Mouse (Mus musculus): ENCODE measurements around the gene Pias1.
A peak's percentile ranks its signal among the peaks of the same experiment; 100 is the strongest.

Gene Pias1

GRCm38 (mm10) chr9:62857719-62858261, 129.9 kb downstream of the Pias1 start, which contains the start of gene Calml4:
Gene Calml4 (plus strand): TSS chr9:62858080.
- DNase-seq (ENCODE audit: low spot score in 2 of 2), result no peak

GRCm38 (mm10) chr9:62857216-62857615, 130.5 kb downstream of the Pias1 start:
- no peak for DNase-seq (ENCODE audit: low spot score in 2 of 2)

GRCm38 (mm10) chr9:62854483-62854882, 133.2 kb downstream of the Pias1 start:
- no peak for DNase-seq (ENCODE audit: low spot score in 2 of 2)

GRCm38 (mm10) chr9:62851571-62851970, 136.2 kb downstream of the Pias1 start:
- DNase-seq (ENCODE audit: low spot score in 2 of 2), result no peak

GRCm38 (mm10) chr9:62848641-62849040, 139.1 kb downstream of the Pias1 start:
- no peak for DNase-seq (ENCODE audit: low spot score in 2 of 2)

GRCm38 (mm10) chr9:62847694-62848093, 140.0 kb downstream of the Pias1 start:
- peak; percentile 78 to 86 for DNase-seq (ENCODE audit: low spot score in 2 of 2)

GRCm38 (mm10) chr9:62844461-62844860, 143.3 kb downstream of the Pias1 start:
- no peak for DNase-seq (ENCODE audit: low spot score in 2 of 2)

GRCm38 (mm10) chr9:62843356-62844024, 144.2 kb downstream of the Pias1 start:
- DNase-seq (ENCODE audit: low spot score in 2 of 2), result no peak

GRCm38 (mm10) chr9:62839172-62839770, 148.5 kb downstream of the Pias1 start:
- DNase-seq (ENCODE audit: low spot score in 2 of 2), result no peak

GRCm38 (mm10) chr9:62838506-62839171, 149.1 kb downstream of the Pias1 start, which contains the start of gene Cln6:
Gene Cln6 (plus strand): TSS chr9:62838785.
- DNase-seq (ENCODE audit: low spot score in 2 of 2), result peak in 1 of 2 experiments; percentile 39

- DNase-seq (ENCODE audit: low spot score in 2 of 2), result no peak
These were observed 149.6 kb downstream of the Pias1 start for GRCm38 (mm10) chr9:62838146-62838505.

- no peak for DNase-seq (ENCODE audit: low spot score in 2 of 2)
These were observed 150.1 kb downstream of the Pias1 start for GRCm38 (mm10) chr9:62837611-62838010.

GRCm38 (mm10) chr9:62835705-62836446, 151.8 kb downstream of the Pias1 start:
- no peak for DNase-seq (ENCODE audit: low spot score in 2 of 2)

GRCm38 (mm10) chr9:62834906-62835305, 152.8 kb downstream of the Pias1 start:
- DNase-seq (ENCODE audit: low spot score in 2 of 2), result no peak

- DNase-seq (ENCODE audit: low spot score in 2 of 2), result no peak
These were observed 157.8 kb downstream of the Pias1 start for GRCm38 (mm10) chr9:62829877-62830276.

- peak; percentile 79 to 87 for DNase-seq (ENCODE audit: low spot score in 2 of 2)
These were observed 159.1 kb downstream of the Pias1 start for GRCm38 (mm10) chr9:62828662-62829086.

Data from natural killer cell, adult 2 months (primary cell).